Mouse (Mus musculus): ENCODE measurements around the gene Rad51b. TPM values are rescaled to one million over a fixed set of nuclear protein-coding genes. Genes with fewer than 3 reads are reported as not detected.

Gene Rad51b
- total RNA-seq, 2 experiments from 2014 or later, result 0.17 to 0.23 TPM

DNA sequence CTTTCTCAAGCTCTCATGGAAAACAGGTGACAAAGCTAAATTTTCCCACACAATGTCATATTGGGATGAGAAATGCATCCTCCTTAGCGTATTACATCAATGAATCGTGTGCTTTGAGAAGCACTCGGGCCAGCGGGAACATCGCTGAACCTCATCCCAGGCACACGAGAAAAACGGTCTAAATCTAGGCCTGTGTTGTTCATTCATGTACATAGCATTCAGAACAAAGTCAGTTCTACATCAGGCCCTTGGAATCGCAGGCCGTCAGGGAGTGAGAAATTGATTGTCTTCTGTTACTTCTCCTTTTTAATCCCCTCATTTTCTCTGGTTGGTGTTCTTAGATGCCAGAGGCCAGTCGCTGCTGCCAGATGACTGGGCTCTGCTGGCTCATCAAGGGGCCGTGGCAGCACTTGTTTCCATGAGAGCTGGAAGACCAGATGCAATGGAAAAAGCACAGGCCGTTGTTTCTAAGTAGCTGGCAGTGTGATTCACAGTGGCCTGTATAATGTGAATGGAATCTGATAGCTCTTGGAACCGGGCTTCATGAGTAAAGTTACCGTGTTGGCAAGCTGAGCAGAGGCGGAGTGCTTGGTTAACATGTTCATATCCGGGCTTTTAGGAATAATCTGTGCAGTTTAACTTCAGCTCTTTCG is 191.6 kb downstream of the Rad51b start:
- peak; percentile 72 for DNase-seq (ENCODE audit: low spot score)

DNA sequence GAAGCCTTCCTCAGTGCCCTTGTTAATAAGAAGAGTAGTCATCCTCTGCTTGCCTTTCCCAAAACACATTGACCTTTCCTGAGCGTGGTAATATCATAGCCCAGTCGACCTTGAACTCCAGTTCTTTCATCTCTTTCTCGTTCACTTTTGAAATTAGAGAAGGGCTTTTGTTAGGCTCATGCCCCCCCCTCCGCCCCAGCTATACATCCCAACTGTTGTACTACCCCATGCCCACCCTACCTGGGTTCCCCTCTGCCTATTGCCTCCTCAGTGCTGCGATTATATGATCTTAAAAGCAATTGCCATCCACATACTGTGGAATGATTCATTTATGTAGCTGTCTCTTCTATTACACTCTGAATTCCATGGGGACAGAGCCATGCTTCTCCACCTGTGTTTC is 193.5 kb downstream of the Rad51b start:
- DNase-seq (ENCODE audit: low spot score), result no peak

DNA sequence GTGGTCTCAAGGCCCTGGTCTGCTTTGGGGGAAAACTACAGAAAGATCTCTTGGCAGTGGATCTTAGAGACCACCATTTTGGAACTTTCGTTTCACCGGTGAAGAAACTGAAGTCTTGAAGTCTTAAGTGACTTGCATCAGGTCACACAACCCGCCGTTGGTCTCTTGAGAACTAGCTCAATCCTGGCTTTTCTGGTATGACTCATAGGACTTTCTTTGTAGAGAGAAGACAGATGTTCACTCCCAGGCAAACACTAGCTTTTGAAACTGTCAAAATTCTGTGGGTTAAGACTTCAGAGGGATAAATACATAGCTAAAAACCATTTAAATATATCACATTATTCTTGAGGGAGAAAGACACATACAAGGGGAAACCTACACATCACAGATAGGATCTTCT is 195.1 kb downstream of the Rad51b start:
- no peak for DNase-seq (ENCODE audit: low spot score)

DNA sequence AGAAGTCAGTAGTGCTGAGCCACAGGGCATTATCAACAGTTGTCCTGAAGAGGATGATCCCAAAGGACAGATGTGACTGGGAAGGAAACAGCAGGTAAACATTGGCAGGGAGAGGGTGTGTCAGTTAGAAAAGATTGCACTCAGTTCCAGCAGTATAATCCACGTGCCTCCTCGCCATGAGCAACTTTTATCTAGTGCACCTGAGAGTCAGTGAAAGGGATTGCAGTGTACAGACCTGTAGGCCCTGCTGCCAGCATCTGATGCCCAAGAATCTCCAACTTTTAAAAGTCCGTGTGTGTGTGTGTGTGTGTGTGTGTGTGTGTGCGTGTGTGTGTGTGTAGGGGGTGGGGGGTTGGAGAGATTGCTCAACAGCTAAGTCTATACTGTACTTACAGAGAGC is 195.5 kb downstream of the Rad51b start:
- no peak for DNase-seq (ENCODE audit: low spot score)

DNA sequence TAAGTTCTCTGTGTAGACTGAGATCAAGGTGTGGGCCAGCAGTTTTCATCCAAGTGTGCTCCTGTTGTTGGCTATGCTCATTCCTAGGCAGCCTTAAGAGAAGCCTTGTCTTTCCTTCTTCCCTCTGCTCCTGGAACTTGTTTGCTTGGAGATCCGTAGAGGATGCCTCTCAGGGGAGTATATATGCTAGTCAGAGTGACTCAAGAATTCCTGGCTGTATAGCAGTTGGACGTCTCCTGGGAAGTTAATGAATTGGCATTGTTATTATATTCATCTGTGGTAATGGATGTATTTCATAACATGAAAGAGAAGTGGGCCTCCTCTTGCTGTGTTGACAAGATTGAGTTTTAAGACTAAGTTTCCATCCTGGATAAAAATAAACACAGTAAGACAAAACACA is 196.4 kb downstream of the Rad51b start:
- no peak for DNase-seq (ENCODE audit: low spot score)

DNA sequence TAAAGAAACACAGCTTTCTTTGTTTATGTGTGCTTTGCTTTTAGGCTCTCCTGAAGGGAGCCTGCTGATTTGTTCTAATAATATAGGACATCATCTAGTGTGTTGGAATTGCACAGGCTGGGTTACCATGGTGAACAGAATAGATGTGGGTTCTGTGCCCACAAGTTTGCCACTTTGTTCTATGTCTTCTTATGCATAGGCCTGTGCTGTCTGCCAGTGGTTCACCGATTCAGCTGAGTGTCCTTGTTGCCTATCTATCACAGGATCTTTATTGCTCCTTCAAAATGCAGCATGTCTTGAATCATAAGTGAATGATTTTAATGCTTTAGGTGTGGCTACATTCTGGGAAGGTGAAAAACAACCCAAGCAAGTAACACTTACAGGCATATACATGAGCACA is 201.2 kb downstream of the Rad51b start:
- DNase-seq (ENCODE audit: low spot score), result no peak

DNA sequence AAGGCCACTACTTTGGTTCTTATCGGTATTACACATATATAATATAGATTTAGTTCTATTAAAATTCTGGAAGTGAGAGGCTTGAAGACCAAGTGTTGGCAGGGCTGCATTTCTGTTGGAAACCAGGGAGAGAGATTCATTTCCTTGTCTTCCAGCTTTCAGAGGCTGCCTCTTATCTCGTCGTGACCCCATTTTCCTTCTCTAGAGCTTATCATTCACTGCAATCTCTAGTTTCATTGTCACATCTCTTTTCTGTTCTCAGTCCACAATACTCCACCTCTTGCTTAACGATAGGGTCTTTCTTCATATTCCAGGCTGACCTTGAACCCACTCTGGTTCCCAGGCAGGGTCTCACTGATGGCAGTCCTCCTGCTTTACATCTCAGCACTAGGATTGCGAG is 202.7 kb downstream of the Rad51b start:
- DNase-seq (ENCODE audit: low spot score), result no peak

DNA sequence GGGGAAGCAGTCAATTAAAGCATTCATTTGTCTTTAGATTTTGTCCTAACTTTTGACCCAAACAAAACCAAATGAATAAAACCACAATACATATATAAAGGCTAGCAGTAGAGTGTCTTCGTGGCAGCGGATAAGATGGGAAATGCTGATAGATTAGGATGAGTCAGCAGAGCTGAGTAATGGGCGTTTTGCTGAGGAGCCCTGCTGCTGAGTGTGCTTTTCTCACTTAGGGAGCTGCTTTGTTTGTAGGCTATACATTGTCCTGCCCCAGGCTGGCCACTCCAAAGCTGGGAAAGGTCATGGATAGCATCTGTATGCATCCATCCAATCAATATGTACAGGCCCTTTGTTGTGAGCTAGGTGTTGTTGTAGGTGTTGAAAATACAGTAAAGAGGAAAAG is 204.8 kb downstream of the Rad51b start:
- no peak for DNase-seq (ENCODE audit: low spot score)

DNA sequence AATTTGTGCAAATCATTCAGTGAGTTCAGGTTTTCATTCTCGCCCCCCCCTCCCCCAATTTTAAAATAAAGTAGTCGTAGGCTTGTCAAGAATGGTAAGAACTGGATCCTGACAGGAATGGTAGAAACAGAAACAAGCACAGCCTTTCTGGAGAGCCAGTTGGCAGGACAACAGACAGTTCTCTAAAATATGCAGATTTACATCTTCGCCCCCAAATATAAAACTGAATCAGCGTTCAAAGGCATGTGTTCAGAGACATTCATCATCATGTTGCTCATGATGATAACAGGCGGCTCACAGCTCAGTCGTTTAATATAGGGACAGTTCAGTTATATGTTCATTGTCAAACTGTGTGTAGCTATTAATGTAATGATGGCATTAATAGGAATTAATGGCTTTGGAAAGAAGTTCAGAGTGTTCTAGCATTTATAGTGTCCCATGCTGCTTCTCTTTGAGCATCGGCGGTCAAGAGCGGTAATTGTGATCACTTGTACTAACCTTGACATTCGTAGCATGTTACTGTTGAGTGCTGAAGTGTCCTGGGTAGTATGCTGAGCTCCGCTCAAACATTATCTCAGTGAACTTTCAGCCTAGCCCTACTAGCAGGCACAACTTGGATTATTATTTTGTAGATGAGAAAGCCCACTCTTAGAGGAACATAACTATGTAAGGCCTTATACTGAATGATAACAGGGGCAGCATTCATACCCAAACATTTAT is 205.9 kb downstream of the Rad51b start:
- no peak for DNase-seq (ENCODE audit: low spot score)

DNA sequence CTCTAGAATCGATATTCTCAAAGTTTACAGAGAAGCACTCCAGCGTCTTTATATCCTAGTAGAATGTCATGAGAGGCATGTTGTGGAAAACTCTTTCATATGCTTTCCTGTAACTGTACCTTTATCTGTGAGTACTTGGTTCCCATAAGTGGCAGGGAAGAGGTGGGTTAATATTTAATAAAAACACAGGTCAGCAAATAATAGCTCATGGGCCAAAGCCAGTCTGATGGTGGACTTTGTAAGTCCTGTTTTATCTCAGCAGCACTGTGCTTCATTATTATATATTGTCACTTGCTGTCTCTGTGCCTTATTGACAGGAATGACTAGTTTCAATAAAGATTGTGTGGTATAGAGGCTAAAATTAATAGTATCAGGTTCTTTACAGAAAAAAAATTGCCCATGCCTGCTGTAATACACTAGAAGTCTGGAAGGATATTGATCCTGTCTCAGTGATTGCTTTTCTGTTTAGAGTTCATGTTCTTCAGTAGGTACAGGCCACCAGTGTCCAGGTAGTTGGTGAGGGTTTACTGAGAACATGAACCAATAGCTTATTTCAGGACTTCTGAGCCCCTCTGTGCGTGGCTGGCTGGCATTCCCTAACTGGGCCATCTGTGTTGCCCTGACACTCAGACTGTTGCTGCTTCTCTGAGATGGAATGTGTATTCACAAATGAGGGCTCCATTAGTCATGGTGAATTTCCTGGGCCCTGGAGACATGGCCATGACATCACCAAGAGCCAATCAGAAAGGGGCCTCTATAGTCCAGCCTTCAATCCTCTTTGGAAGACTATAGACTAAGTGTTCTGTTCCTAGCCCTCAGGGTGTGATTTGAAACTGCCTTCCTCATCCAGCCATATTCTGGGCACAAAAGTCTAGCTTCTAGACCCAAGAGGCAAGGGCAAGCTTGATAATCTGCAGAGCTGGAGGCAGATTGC is 206.8 kb downstream of the Rad51b start:
- no peak for DNase-seq (ENCODE audit: low spot score)

DNA sequence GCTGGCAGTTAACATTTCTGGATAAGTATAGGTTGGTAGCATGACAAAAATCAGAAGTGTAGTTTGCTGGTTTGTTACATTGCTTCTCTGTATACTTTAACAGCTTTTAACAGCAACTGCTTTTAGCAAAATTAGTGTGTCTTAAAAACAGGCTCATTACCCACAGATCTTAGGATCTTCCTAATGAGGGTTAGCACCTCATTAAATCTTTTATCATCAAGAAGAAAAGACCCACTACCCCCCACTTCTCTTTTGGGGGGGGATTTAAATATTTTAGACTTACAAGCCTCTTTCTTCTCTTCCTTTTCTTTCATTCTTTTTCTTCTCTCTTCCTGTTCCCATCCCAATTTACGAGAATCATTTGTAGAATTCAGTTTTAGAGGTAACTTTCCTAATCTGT is 207.6 kb downstream of the Rad51b start:
- no peak for DNase-seq (ENCODE audit: low spot score)

DNA sequence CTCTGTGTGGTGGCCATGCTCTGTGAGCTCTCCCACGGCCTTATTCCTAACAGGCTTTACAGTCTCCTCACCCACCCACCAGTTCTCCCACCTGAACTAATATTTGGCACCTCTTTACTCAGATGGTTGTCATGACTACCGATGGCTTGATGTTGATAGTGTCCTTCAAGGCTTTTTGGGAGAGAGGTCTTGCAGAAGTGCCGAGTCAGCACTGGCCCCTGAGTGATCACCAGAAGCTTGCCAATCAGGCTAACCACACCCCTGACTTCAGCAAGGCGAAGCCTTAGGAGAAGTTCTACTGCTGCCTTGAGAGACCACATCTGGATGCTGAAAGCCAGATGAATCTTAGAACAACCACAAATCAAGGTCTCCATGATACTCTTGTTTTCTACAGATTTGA is 209.3 kb downstream of the Rad51b start:
- DNase-seq (ENCODE audit: low spot score), result no peak

DNA sequence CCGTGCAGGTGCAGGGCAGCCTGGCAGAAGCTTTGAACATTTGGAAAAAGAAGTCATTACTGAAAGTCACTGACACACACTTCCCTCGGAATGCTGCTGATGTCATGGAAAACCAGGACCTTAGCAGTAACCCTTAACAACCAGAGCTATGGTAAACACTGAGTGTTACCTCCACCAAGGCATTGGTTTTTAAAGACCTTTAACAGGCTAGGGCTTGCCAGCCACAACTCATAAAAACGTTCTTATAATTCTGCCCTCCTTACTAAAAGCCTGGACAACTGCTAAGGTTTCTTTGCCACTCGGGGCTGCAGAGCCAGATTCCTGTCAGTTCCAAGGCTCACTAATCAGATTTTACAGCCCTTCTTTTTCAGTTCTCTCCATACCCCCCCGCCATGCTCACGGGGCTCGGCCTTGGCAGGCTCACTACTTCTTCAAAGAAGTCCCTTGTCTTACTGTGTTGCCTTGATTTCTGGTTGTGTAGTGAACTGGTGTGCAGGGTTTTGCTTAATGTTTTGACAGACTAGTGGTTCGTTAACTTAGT is 210.1 kb downstream of the Rad51b start:
- DNase-seq (ENCODE audit: low spot score), result peak; percentile 30

DNA sequence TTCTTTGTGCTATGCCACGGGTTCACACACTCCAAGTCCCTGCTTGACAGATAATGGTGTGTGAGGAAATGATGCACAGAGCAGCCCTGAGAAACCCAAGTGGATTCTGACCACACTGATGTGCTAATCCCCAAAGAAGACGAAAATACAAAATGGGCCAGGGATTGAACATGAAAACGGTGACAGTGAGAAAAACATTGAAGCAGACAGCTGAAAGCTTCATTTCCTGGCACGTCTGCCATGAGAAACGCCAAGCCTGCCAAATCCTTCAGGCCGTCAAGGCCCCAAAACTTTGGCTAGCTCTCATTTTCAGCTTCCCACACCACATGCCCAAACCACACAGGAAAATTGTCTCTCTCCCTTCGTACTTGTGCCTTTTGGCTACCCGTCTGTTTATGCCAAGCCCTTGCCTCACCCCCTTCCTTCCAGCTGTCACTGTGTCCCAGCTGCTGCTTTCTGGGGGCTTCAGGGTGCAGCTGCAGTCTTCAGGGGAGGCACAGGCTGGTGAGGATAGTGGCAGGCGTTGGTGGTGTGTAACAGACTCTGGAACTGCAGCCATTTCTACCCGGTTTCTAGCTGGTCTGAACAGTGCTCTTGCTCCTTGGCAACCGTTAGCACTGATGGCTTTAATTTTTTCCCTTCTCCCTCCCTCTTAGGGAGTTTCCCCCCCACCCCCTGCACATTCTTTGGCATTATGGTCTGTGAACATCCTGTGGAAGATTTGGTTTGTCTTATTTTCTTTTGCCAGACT is 214.5 kb downstream of the Rad51b start:
- DNase-seq (ENCODE audit: low spot score), result peak; percentile 46

DNA sequence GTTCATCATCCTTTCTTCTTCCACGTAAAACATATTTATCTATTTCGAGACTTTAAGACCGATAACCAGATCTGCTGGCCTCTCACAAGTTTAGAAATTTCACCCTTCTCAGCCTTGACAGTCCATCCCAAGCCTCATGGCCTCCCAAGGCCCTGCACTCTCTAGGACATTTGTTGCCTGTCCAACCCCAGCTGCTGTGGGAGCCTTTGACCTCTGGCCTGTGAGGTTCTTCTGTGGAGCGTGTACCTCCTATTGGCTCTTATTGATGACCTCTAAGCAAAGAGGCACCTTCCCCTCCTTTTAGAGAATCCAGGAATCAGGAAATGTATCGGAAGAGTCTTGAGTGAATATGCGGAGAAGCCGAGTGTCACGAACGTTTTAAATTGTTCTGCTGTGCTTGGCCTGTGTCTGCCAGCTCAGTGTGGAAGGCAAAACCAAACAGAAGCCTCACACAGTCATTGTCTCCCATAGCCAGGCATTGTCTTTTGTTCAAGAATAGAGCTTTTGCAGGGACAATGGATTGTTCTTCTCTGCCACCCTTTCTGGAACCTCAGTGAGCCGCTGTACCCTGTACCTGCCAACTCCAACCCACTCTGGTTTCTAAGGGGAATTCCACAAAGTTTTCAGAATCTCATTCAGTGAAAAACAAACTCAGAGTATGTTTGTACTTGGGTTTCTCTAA is 215.3 kb downstream of the Rad51b start:
- no peak for DNase-seq (ENCODE audit: low spot score)

DNA sequence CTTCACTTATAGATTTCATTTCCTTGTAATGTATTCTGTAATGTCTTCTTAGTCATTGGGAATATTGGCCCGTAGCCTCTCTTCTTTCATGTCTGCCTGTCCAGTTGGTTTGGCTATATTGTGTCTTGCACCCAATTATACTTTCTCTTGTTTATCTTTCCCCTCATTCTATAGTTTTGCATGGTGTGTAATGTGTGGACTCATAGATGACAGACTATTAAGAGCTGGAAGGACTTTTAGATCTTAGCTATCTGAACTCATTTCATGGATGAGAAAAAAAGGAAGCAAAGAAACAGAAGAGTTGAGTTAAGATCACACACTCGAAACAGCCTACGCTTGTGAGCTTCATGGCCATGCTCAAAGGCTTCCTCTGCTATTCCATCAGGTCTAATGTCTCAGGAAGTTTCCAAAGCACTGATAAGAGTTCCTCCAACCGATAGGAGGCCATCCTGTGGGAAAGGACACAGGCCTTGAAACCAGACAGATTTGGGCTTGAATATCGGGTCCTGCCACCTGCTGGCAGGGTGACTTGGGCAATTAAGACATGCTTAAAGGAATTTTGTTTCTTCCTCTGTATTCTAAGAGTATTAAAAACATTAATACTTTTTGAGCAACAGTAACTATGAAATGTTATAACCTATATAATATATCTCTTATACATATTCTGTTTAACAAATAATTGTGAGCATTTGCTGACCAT is 216.1 kb downstream of the Rad51b start:
- DNase-seq (ENCODE audit: low spot score), result no peak

DNA sequence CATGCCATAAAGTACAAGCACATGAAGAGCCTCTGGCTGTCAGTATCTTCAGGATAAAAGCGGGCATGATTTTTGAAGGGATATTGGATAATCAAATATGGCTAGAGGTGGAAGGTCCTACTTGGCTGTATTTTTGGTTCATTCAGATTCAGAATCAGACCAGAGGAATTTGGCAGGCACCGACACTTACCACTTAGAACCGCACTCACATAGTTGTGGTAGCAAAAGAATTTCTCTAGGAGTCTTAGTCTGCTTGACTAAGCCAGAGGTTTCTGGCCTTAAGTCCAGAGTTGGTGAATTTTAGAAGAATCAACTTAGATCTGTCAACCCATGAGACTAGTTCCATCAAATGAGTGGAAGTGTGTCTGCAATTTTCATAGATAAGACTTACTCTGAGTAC is 217.6 kb downstream of the Rad51b start:
- DNase-seq (ENCODE audit: low spot score), result no peak

DNA sequence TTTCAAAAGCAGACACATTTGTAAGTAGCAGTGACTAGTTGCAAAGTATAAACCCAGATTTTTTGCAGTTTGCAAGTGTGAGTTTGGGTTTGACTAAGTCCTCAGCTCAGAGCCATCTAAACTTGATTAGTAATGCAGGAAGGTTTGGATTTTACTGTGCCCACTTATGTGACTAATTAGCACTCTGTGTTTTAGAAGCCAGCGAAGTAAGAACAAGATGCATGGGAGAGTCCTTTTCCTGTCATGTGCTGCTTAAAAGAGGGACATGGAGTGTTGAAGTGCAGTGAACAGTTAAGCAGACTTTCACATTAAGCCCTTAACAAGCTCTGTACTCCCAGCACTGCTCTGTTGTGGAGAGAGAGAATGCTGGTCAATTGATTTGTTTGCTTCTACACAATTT is 225.3 kb downstream of the Rad51b start:
- no peak for DNase-seq (ENCODE audit: low spot score)

DNA sequence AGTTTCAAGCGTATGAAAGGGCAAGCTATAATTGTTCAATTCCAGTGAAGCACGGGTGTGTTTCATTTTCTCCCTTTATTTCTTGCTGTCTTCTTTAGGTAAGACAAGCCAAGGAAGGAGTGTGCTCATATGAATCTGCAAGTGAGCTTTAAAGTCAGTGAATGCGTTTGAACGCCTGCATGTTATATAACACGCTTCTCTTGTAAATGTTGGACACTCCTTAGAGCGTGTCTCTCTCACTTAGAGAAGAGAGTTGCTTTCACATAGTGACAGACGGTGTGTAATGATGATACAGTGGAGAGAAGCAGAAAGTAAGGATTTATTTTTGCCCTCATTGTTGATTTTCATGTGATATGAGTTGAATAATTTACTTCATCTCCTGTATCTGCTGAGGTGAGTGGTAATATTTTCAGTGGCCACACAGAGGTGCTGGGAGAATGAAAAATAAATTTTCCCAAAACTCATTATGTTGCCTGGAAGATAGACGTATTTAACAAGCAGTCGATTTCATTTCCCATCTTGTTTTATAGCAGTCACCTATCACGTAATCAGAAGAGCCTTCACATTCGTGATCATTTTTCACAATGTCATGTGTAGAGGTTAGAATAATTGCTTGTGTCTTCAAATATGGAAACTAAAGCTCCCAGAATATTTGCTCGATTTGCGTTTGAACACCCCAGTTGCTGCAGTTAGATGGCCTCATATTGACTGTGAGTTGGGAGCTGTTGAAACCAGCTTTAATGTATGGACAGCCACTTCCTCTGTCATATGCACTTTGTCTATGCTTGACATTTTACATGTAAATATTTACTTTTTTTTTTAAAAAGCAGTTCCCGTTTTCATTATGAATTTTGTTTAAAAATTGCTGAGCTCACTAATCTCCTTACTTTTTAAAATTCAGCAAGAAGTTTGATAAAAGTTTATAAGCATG is 228.1 kb downstream of the Rad51b start:
- no peak for DNase-seq (ENCODE audit: low spot score)

Data from gastrocnemius, adult 18-20 months (tissue).